Mouse (Mus musculus) layer of hippocampus, adult 18-20 months (tissue): ENCODE data around the gene Mmel1. TPM values are rescaled to one million over a fixed set of nuclear protein-coding genes. Genes with fewer than 3 reads are reported as not detected.

Source experiments
- DNase-seq, 2 experiments: peaks; one replicate each; pipeline ENCODE4 v3.0.0; 2022; ENCODE audit warnings: low spot score in 2 of 2
- total RNA-seq, 2 experiments: library from RNA; stranded (reverse); gene quantifications; 2 replicates each; pipeline ENCODE4 v1.2.3; 2021

The Mmel1 gene
- total RNA-seq, 2 experiments from 2014 or later, result 0.20 to 0.25 TPM

DNA sequence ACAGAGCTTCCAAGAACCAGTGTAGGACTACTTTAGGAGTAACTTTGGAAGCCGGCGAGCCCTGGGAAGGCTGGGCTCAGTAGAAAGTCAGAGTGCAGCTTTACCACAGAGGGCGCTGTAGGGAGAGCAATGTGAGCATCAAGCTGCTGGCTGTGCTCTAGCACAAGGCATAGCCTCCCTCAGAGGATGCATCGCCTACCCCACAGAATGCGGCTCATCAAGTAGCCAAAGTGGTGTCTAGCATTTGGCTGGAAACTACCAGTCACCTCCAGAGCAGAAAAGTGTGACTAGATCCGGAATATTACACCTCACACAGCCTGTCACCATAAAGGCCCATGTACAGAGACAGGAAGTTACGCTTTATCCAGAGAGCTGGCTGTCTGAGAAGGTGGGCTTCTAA is 66.4 kb downstream of the Mmel1 start:
- DNase-seq, result no peak

DNA sequence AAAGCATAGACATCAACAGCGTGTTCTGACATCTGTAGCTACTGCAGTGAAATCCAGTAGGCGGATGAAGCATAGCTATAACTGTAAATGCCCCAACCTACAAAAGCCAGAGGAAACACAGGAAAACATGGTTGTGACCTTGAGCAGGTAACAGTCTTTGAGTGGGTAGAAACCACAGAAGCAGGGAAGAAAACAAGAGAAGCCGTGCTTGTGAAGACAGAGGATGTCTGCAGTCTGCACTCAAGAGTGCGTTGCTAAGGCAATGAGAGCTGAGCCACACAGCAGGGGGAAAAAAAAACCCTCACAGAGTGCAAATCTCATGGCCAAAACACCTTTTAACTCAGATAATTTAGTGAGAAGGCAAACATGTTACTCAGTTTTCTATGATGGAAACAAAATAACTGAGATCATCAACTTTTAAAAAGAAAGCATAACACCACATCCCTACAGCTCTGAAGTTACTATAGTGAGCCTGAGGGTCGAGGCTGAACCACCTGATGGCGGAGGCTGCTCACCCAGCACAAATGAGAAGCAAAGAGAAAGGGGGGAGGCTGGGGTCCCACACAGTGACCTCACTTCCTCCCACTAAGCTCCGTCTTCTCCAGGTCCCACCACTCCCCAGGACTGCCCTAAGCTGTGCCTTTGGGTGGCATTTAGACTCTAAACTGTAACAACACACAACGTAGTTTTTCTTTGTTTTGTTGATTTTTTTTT is 67.3 kb downstream of the Mmel1 start:
- DNase-seq, result no peak

DNA sequence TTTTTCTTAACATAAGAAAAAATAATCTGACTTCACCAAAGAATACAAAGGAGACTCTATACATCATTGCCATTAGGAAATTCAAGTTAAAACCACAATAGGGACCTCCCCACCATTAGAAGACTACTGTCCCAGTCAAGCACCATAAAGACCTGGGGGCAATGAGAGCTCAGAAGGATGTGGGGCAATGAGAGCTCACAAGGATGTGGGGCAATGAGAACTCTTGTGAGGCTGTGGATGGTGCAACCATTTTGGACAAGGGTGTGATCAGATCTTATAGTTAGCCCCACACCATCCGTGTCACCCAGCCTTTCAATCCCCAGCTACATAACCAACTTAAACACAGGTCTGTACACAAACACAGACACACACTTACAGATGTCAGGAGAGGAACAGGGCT is 68.4 kb downstream of the Mmel1 start:
- no peak for DNase-seq

DNA sequence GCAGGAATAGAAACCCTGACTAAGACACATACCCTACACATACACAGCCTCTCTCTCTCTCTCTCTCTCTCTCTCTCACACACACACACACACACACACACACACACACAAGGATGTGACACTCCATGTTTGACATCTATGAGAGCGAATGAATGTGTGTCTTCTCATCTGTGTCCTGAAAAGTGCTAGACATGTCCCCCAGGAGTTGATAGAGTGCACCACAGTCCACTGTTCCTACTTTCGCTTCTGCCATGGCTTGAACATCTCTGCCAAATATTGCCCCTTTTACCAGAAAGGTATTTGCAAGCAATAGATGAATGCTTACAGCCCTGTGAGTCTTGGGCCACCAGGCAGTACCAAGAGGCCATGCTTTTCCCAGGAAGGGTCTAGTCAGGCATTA is 70.8 kb downstream of the Mmel1 start:
- no peak for DNase-seq

DNA sequence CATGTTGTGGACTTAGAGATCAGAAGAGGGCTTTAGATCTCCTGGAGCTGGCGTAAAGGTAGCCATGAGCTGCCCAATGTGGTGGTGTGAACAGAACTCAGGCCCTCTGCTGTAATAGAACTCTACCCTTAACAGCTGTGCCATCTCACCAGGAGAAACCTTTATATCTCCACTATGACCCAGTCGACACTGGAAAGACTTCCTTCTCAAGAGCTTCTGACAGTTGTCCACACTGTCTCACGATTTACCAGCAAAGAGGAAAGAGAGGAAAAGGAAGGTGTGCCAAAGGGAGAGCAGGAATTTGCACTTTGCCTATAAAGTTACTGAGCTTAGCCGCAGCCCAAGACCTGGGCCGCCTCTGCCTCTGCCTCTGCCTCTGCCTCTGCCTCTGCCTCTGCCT is 72.4 kb downstream of the Mmel1 start:
- DNase-seq, result no peak

DNA sequence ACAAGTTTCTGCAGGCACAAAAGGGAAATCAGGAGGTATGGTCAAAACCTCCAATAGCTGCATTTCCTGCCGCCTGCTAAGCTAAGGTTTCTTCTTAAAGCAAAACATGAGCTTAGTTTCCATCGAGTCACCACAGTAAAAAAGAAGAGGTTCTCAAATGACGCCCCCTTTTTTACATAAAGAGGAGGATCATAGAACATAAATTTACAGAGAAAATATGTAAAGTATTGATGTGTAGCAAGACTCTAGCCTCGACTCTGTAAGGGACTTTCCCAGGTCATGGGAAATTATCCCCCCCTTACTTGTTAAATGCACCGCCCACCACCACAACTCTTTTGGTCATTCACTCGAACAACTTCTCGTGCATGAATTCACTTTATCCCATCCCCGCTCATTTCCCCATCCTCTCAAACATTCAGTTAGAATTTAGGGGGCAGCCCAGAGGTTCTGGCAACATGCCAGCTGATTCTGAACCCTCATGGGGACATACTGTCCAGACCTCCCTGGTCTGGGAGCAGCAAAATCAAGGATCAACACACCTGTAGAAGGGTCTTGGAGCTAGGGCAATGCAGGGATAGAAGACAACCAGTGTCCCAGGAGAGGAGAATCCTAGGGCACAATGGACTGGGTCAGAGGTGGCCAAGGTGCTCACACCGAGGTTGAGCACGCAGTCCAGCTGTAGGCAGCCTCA is 73.4 kb downstream of the Mmel1 start:
- no peak for DNase-seq

DNA sequence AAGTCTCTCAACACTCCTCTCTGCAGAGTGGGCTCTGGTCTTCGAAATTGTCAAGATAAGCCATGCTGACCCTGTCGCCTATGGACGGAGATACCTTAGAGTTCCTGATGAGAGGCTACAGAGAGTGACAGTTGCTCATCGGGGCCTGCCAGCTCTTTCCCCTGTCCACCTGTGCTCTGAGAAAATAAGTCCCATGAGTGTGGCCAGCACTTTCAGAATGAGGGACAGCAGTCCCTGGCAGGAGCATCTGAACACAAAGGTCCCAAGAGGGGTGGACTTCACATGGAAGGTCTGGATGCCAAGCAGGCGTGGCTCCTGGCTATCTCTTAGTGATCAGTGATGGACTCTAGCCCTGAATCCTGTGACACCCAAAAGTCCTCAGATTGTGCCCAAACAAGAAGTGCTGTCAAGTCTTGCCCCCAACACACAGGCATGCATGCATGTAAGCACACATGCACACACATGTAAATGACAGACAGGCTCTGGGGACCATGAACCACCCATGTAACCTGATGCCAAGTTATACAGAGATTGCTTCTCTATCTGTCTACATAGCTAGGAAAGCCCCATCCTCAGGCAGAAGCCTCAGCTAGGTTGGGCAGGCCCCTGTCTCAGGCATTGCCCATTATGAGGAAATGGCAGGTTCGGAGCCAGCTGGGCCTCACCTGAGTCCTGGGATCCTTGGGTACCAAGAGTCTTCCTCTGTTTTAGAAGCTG is 74.1 kb downstream of the Mmel1 start:
- no peak for DNase-seq

DNA sequence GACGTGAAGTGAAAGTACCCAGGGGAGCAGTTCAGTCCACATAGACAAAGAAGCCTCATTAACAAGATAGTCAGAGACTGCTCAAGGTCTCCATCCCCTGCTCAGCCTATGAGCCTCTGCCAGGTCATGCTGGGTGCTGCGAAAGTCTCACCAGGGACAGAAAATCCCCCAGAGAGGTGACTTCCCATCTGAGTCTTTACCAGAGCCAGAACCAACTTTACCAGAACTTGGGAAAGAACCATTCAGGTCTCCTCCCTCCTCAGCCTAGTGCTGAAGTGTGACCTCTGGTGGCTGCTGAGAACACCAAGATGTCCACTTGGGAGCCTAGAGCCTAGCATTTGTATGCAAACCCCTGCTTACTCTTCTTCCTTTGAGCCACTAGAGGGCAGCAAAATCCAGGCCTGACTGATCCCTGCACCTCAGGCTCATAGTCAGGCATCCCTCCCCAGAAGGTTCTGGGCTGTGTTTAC is 74.8 kb downstream of the Mmel1 start:
- peak; percentile 68 to 90 for DNase-seq

Other genes starting within 250 kb of the Mmel1 start
- 10 to 100 TPM in 1 of 2 experiments, 1 to 10 TPM in 1; 9.7 to 12.2 TPM for gene Prdm16, start 232.7 kb upstream of the Mmel1 start, total RNA-seq
- not detected for gene Actrt2, start 201.7 kb upstream of the Mmel1 start, total RNA-seq
- gene Ttc34, start 32.1 kb upstream of the Mmel1 start, total RNA-seq, result 1 to 10 TPM; 3.1 to 3.3 TPM
- 10 to 100 TPM; 54.8 to 58.7 TPM for gene Fam213b, start 29.6 kb downstream of the Mmel1 start, total RNA-seq
- gene Tnfrsf14, start 59.0 kb downstream of the Mmel1 start, total RNA-seq, result 1 to 10 TPM in 1 of 2 experiments, under 1 TPM in 1; 0.94 to 1.2 TPM
- gene Hes5, start 91.3 kb downstream of the Mmel1 start, total RNA-seq, result 10 to 100 TPM; 15.5 to 25.8 TPM
- gene Pank4, start 94.5 kb downstream of the Mmel1 start, total RNA-seq, result 10 to 100 TPM; 36.0 to 37.7 TPM
- 100 to 1,000 TPM in 1 of 2 experiments, 10 to 100 TPM in 1; 93.4 to 102 TPM for gene Plch2, start 187.2 kb downstream of the Mmel1 start, total RNA-seq
- gene Pex10, start 197.4 kb downstream of the Mmel1 start, total RNA-seq, result 10 to 100 TPM; 21.5 to 22.0 TPM
- 10 to 100 TPM; 63.4 to 65.5 TPM for gene Rer1, start 216.8 kb downstream of the Mmel1 start, total RNA-seq
- gene Morn1, start 217.0 kb downstream of the Mmel1 start, total RNA-seq, result 10 to 100 TPM in 1 of 2 experiments, 1 to 10 TPM in 1; 9.3 to 11.3 TPM